Mouse (Mus musculus): ENCODE data around the gene 7530416G11Rik. TPM values are rescaled to one million over a fixed set of nuclear protein-coding genes. Genes with fewer than 3 reads are reported as not detected.

7530416G11Rik gene
- polyA plus RNA-seq, 1 experiment from 2014 or later = not detected

DNA sequence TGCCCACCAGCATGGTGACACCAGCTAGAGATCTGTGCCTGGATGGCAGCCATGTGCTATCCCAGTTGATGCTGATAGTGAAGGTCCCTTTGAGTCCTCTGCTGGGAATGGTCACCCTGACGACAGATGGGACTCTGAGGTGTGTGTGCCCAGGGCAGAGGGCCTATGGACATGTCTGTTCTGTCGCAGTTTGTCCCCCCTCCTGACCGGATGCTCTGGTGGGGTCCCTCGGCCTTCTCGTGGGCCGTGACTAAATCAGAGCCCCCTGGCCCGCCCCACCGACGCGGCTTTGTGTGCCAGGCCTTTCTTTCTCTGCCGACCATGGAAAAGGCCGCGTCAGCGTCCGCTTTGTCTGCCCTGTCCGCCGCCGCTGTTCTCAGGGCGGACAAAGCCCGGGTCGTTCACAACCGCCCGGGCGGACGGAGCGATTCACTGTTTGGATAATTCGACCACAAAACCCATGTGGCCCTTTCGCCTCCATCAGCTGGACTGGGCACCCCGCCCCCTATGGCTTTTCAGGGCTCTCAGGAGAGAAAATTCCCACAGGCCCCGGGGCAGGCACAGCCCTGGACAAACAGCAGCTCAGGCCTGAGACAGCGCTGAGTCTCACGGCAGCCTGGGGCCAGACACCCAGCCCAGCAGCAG lies 4.5 kb upstream of the 7530416G11Rik start:
- Histone ChIP-seq H3K27ac (replicated peaks) (peak overlapping the region; percentile 81), H3K36me3 (replicated peaks) (no peaks in the 10 kb centered on the region), H3K4me1 (peaks cover 37% of the 10 kb centered on the region), H3K9me3 (no peaks in the 10 kb centered on the region), H3K27me3 (replicated peaks; ENCODE audit: low read depth, poor library complexity, severe bottlenecking) (no peaks in the 10 kb centered on the region), H3K4me3 (no peak overlapping the region)
- 62% methylated on average over 32 of the region's 32 CpGs for WGBS
- DNase-seq (ENCODE audit: low spot score) = peak; percentile 52

- DNase-seq (ENCODE audit: low spot score) = no peak
- 51% methylated on average over 1 of the region's 1 CpGs for WGBS
- no peak overlapping the region for H3K4me3 ChIP-seq
- no peaks in the 10 kb centered on the region for H3K27me3 ChIP-seq (replicated peaks; ENCODE audit: low read depth, poor library complexity, severe bottlenecking)
- peaks cover 37% of the 10 kb centered on the region for H3K4me1 ChIP-seq
- H3K36me3 ChIP-seq (replicated peaks) = no peaks in the 10 kb centered on the region
- H3K27ac ChIP-seq (replicated peaks) = peak overlapping the region; percentile 81
- H3K9me3 ChIP-seq = no peaks in the 10 kb centered on the region
Observed at GRCm38 (mm10) chr15:85506680-85507079, 3.7 kb upstream of the 7530416G11Rik start.

DNA sequence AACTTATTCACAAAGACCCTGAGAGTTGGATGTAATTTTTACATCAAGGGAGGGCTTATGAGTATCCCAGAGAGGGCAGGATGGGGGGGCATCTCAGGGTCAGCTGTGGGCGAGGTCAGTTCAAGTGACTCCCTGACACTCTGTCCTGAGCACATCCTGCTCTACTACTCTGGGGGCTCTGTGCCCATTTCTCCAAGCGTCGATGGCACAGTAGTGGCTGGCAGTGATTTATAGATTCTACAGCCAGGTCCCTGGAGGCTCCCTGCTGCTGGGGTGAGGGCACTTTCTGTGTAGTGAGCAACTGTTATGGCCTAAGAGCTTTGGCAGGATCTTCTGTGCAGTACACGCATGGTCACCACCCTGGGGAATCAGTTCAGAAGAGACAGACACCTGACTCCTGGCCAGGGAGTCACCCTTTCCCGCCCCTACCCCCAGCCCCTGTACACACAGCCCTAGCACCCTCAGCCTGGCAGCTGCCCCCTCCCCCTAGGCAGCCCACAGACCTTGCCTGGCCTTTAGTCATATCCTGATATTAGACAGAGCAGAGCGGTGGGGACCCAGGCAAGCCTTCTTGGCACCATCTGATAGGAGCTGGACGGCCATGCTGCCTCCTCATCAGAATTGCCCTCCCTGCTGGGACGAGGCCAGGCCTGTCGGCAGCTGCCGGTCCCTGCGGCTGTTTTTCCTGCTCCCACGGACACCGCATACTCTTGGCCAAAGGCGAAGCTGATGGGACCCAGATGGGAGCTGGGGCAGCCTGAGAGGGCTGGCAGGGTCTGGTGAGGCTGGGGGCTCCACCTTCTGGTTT lies 2.3 kb upstream of the 7530416G11Rik start:
- H3K27ac ChIP-seq (replicated peaks) = peak overlapping the region; percentile 55
- H3K4me1 ChIP-seq = peaks cover 37% of the 10 kb centered on the region
- no peaks in the 10 kb centered on the region for H3K27me3 ChIP-seq (replicated peaks; ENCODE audit: low read depth, poor library complexity, severe bottlenecking)
- no peaks in the 10 kb centered on the region for H3K36me3 ChIP-seq (replicated peaks)
- 74% methylated on average over 14 of the region's 14 CpGs for whole genome bisulfite sequencing
- DNase-seq (ENCODE audit: low spot score) = no peak
- no peak overlapping the region for H3K4me3 ChIP-seq
- no peaks in the 10 kb centered on the region for H3K9me3 ChIP-seq

DNA sequence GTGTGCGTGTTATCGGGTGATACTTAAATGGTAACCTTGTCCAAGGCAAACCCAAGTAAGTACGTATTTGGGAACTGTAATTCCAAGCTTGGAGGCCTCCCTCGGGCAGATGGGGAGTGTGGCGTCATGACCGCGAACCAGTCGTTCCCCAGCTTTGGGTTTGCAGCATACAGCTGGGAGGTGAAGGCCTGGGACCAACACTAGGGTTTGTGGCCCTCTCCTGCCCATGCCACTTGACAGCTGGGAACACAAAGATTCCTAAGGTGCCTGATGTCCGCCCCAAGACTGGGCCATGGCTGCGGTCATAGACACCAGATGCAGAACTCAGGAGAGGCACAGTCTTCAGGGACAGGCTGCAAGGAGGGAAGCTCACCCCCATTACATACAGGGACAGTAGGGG lies 2.8 kb downstream of the 7530416G11Rik start:
- 84% methylated on average over 10 of the region's 10 CpGs for WGBS
- Histone ChIP-seq H3K9me3 (no peaks in the 10 kb centered on the region), H3K27ac (replicated peaks) (no peak overlapping the region), H3K27me3 (replicated peaks; ENCODE audit: low read depth, poor library complexity, severe bottlenecking) (peaks cover 43% of the 10 kb centered on the region), H3K36me3 (replicated peaks) (no peaks in the 10 kb centered on the region), H3K4me1 (peaks cover 20% of the 10 kb centered on the region), H3K4me3 (no peak overlapping the region)
- DNase-seq (ENCODE audit: low spot score) = no peak

DNA sequence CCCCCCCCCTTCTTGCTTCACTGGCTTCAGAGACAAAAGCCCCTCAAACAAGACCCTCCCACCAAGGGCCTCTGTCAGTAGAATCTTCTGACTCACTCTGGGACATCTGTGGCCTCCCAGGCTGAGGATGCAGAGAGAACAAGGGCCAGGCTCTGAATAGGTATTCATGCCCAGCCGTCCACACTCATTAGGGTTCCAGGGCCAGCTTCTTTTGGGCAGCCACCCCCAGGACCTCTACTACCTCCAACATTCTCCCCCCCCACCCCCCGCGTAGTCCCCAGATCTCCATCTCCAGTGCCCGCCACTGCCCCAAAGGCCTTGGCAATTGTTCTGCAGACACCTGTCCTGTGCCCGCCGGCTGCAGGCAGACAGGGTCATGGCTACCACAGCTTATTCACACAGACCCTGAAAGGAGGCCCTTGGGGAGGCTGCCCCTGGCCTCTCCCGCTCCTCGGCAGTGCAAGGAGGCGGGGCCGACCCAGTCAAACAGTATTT lies 5.0 kb downstream of the 7530416G11Rik start:
- WGBS = 49% methylated on average over 10 of the region's 10 CpGs
- H3K4me1 ChIP-seq = peaks cover 31% of the 10 kb centered on the region
- H3K36me3 ChIP-seq (replicated peaks) = no peaks in the 10 kb centered on the region
- peak; percentile 57 for DNase-seq (ENCODE audit: low spot score)
- no peak overlapping the region for H3K4me3 ChIP-seq
- H3K9me3 ChIP-seq = no peaks in the 10 kb centered on the region
- peak overlapping the region; percentile 48 for H3K27ac ChIP-seq (replicated peaks)
- peaks cover 65% of the 10 kb centered on the region for H3K27me3 ChIP-seq (replicated peaks; ENCODE audit: low read depth, poor library complexity, severe bottlenecking)

DNA sequence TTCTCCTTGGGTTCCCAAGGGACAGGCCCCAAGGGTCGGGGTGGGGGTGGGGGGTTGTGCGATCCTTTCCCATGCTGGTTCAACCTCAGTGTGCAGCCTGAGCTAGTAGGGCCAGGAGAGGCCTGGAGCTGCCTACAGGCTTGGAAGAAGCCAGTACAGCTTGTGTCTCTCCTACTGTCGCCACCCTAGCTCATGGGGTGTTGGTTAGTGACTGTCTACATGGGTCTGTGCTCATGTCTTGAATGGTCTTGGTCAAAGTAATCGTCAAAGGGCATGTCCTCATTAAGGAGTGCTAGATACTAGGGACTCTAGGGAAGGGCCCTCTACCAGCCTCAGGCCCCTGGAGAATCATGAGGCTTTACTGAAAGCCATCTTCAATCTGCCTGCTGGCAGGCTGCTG lies 5.5 kb downstream of the 7530416G11Rik start:
- no peak for DNase-seq (ENCODE audit: low spot score)
- WGBS = 78% methylated on average over 4 of the region's 4 CpGs
- Histone ChIP-seq H3K27me3 (replicated peaks; ENCODE audit: low read depth, poor library complexity, severe bottlenecking) (peaks cover 70% of the 10 kb centered on the region), H3K27ac (replicated peaks) (peak overlapping the region; percentile 48), H3K4me3 (no peak overlapping the region), H3K9me3 (no peaks in the 10 kb centered on the region), H3K4me1 (peaks cover 31% of the 10 kb centered on the region), H3K36me3 (replicated peaks) (no peaks in the 10 kb centered on the region)

DNA sequence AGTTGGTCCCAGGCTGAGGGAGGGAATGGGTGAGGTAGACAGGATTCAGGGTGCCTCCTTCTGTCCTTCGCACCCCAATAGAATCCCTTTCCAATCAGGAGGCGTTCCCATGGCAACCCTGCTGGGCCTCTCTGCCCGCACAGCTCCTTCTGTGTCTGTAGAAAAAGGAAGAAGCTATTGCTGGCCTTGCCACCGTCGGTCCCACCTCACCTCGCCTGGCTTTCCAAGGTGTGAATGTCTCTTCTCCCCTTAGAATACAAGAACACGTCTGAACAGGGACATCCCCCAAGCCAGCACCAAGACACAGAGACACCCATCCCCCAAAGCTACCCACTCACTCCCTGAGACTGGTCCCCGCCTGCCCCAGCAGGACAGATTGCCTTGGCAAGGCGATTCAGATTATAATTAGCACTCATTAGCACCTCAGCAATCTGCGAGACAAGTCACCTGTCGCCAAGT lies 8.8 kb downstream of the 7530416G11Rik start:
- DNase-seq (ENCODE audit: low spot score) = peak; percentile 31
- no peaks in the 10 kb centered on the region for H3K9me3 ChIP-seq
- peaks cover 95% of the 10 kb centered on the region for H3K27me3 ChIP-seq (replicated peaks; ENCODE audit: low read depth, poor library complexity, severe bottlenecking)
- 15% methylated on average over 11 of the region's 11 CpGs for WGBS
- peak overlapping the region; percentile 30; the same call in 1 of the 2 replicates for H3K27ac ChIP-seq (replicated peaks)
- no peak overlapping the region for H3K4me3 ChIP-seq
- H3K36me3 ChIP-seq (replicated peaks) = no peaks in the 10 kb centered on the region
- peaks cover 38% of the 10 kb centered on the region for H3K4me1 ChIP-seq

- Histone ChIP-seq H3K27ac (replicated peaks) (no peak overlapping the region), H3K27me3 (replicated peaks; ENCODE audit: low read depth, poor library complexity, severe bottlenecking) (peaks cover 58% of the 10 kb centered on the region), H3K4me3 (no peak overlapping the region), H3K36me3 (replicated peaks) (no peaks in the 10 kb centered on the region), H3K4me1 (peaks cover 16% of the 10 kb centered on the region), H3K9me3 (no peaks in the 10 kb centered on the region)
- 78% methylated on average over 7 of the region's 7 CpGs for WGBS
- no peak for DNase-seq (ENCODE audit: low spot score)
Observed at GRCm38 (mm10) chr15:85489751-85490150, 13.3 kb downstream of the 7530416G11Rik start.

- H3K36me3 ChIP-seq (replicated peaks) = no peaks in the 10 kb centered on the region
- no peak for DNase-seq (ENCODE audit: low spot score)
- no peak overlapping the region for H3K27ac ChIP-seq (replicated peaks)
- H3K4me3 ChIP-seq = no peak overlapping the region
- peaks cover 8% of the 10 kb centered on the region for H3K4me1 ChIP-seq
- 81% methylated on average over 10 of the region's 10 CpGs for WGBS
- H3K9me3 ChIP-seq = no peaks in the 10 kb centered on the region
- peaks cover 51% of the 10 kb centered on the region for H3K27me3 ChIP-seq (replicated peaks; ENCODE audit: low read depth, poor library complexity, severe bottlenecking)
Observed at GRCm38 (mm10) chr15:85488900-85489299, 14.1 kb downstream of the 7530416G11Rik start.

- H3K4me1 ChIP-seq = peaks cover 32% of the 10 kb centered on the region
- no peaks in the 10 kb centered on the region for H3K9me3 ChIP-seq
- H3K27me3 ChIP-seq (replicated peaks; ENCODE audit: low read depth, poor library complexity, severe bottlenecking) = peaks cover 51% of the 10 kb centered on the region
- WGBS = 40% methylated on average over 3 of the region's 3 CpGs
- DNase-seq (ENCODE audit: low spot score) = peak; percentile 31
- no peaks in the 10 kb centered on the region for H3K36me3 ChIP-seq (replicated peaks)
- no peak overlapping the region for H3K4me3 ChIP-seq
- no peak overlapping the region for H3K27ac ChIP-seq (replicated peaks)
Observed at GRCm38 (mm10) chr15:85480630-85481029, 22.4 kb downstream of the 7530416G11Rik start.

DNA sequence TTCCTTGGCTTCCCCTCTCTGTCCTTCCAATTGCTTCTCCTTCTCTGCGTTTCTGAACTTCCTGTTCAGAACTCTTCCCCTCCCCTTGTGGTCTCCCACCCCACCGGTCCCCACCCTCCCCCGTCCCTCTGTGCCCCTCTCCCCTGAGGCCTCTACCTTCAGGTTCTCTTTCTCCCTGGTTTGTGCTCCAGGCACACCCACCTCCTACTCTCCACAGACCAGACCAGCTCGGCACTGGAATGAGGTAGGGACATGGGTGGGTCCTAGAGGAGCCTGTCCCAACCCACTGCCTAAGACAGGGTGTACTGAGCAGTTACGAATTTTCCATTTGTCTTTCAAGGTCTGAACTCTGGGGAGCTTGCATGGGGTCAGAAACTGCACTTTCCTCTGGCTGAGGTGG lies 23.1 kb downstream of the 7530416G11Rik start:
- H3K9me3 ChIP-seq = no peaks in the 10 kb centered on the region
- peaks cover 51% of the 10 kb centered on the region for H3K27me3 ChIP-seq (replicated peaks; ENCODE audit: low read depth, poor library complexity, severe bottlenecking)
- no peak for DNase-seq (ENCODE audit: low spot score)
- peaks cover 32% of the 10 kb centered on the region for H3K4me1 ChIP-seq
- no peak overlapping the region for H3K27ac ChIP-seq (replicated peaks)
- no peak overlapping the region for H3K4me3 ChIP-seq
- WGBS = 51% methylated on average over 5 of the region's 5 CpGs
- no peaks in the 10 kb centered on the region for H3K36me3 ChIP-seq (replicated peaks)

- no peak overlapping the region; the same call in 1 of the 2 replicates for H3K27ac ChIP-seq (replicated peaks)
- peaks cover 51% of the 10 kb centered on the region for H3K27me3 ChIP-seq (replicated peaks; ENCODE audit: low read depth, poor library complexity, severe bottlenecking)
- H3K36me3 ChIP-seq (replicated peaks) = no peaks in the 10 kb centered on the region
- no peak for DNase-seq (ENCODE audit: low spot score)
- H3K4me1 ChIP-seq = peaks cover 32% of the 10 kb centered on the region
- no peaks in the 10 kb centered on the region for H3K9me3 ChIP-seq
- no peak overlapping the region for H3K4me3 ChIP-seq
- WGBS = 86% methylated on average over 12 of the region's 12 CpGs
Observed at GRCm38 (mm10) chr15:85479365-85479764, 23.7 kb downstream of the 7530416G11Rik start.

GRCm38 (mm10) chr15:85477584-85477983 lies 25.4 kb downstream of the 7530416G11Rik start:
- WGBS = 26% methylated on average over 1 of the region's 1 CpGs
- H3K9me3 ChIP-seq = no peaks in the 10 kb centered on the region
- H3K4me3 ChIP-seq = no peak overlapping the region
- peak; percentile 77 for DNase-seq (ENCODE audit: low spot score)
- peaks cover 30% of the 10 kb centered on the region for H3K4me1 ChIP-seq
- H3K36me3 ChIP-seq (replicated peaks) = no peaks in the 10 kb centered on the region
- peaks cover 37% of the 10 kb centered on the region for H3K27me3 ChIP-seq (replicated peaks; ENCODE audit: low read depth, poor library complexity, severe bottlenecking)
- no peak overlapping the region for H3K27ac ChIP-seq (replicated peaks)

All from embryonic facial prominence, embryonic 10.5 days (tissue).